Mouse (Mus musculus) embryonic fibroblast, embryonic 13.5 days (primary cell): ENCODE measurements around the gene Rrp1b.

Experiments used
- CTCF ChIP-seq: IDR thresholded peaks from 2 replicates; pipeline ENCODE4 v1.5.1; 2011; ENCODE audit warnings: mild to moderate bottlenecking, control low read depth, low read length, moderate library complexity, borderline replicate concordance; ENCODE audit not compliant: insufficient read depth
- POLR2A ChIP-seq: IDR thresholded peaks from 2 replicates; pipeline ENCODE4 v1.6.1; 2011; ENCODE audit warnings: low read depth, mild to moderate bottlenecking, control low read depth, low read length, moderate library complexity

DNA sequence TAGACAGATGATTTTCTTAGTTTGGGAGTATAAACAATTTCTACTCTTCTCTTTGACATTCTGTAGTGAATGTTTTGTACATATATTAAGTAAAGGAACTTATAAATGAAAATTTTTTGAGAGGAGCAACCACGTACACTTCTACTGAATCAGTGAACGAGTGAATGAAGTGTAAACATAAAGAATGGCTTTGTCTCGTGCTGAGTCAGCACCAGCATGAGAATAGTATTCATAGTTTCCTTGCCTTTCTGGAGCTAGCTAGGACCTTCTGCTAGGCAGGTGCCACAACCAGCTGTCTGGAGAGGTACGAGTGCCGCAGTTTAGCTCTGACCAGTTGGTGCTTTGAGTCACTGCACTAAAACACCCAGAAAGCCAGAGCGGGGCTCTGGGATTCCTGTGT lies 14.7 kb downstream of the Rrp1b start:
- TF ChIP-seq CTCF (no peak), POLR2A (no peak)
